Mouse (Mus musculus) frontal cortex, postnatal 14 days (tissue): ENCODE measurements around the gene Fcrl6.

Experiments
- DNase-seq, 2 experiments: peaks; one replicate each; pipeline ENCODE4 v3.0.0; 2022; ENCODE audit warnings: low spot score in 2 of 2

Fcrl6 gene

DNA sequence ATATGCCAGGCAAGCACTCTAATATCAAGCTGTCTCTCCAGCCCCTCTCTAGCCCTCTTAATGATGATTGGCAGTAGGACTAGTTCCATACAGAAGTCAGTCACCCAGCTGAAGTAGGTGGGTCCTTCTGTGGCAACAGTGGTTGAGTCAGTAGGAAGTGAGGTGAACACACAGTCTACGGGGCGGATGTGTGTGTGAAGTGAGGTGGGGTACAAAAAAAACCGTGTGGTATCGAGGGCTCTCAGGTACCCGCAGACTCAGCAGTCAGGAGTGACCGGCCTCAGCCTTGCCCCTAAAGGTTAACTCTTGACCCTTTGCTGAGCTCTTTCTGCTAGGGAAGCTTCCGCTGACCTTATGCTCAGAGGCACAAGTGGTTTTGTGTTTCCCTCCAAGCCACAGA is 53.9 kb downstream of the Fcrl6 start:
- DNase-seq, result no peak
